Mouse (Mus musculus): ENCODE data around the gene Kcnq4.

Gene Kcnq4

GRCm38 (mm10) chr4:120725516-120726090, 22.8 kb downstream of the Kcnq4 start:
- DNase-seq (ENCODE audit: low spot score in 2 of 2), result no peak

- DNase-seq (ENCODE audit: low spot score in 2 of 2), result no peak
Observed at GRCm38 (mm10) chr4:120721574-120721973, 26.8 kb downstream of the Kcnq4 start.

GRCm38 (mm10) chr4:120719152-120719551, 29.3 kb downstream of the Kcnq4 start:
- no peak for DNase-seq (ENCODE audit: low spot score in 2 of 2)

- DNase-seq (ENCODE audit: low spot score in 2 of 2), result peak; percentile 69 to 70
Observed at GRCm38 (mm10) chr4:120717591-120717990, 30.8 kb downstream of the Kcnq4 start.

- no peak for DNase-seq (ENCODE audit: low spot score in 2 of 2)
Observed at GRCm38 (mm10) chr4:120716765-120717164, 31.6 kb downstream of the Kcnq4 start.

DNA sequence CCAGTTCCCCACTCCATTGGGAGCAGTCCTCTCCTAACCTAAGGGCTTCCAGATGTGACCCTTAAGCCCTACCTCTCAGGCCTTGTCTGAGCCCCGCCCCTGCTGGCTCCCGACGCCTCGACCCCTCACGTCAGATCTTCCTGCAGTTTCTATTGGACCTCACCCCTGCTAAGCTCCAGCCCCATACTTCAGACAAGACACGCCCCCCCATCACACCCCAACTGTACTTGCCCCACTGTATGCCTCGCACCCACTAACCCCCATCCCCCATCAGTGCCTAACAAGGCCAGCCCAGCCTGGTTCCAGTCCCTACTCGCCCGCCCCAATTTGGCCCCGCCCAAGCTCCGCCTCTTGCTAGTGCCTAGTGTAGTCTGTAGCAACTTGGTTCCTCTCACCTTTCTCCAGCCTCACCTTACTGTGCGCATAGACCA, 32.3 kb downstream of the Kcnq4 start:
- peak; percentile 57 to 59 for DNase-seq (ENCODE audit: low spot score in 2 of 2)

GRCm38 (mm10) chr4:120713856-120714497, 34.4 kb downstream of the Kcnq4 start:
- peak; percentile 58 to 60 for DNase-seq (ENCODE audit: low spot score in 2 of 2)

DNA sequence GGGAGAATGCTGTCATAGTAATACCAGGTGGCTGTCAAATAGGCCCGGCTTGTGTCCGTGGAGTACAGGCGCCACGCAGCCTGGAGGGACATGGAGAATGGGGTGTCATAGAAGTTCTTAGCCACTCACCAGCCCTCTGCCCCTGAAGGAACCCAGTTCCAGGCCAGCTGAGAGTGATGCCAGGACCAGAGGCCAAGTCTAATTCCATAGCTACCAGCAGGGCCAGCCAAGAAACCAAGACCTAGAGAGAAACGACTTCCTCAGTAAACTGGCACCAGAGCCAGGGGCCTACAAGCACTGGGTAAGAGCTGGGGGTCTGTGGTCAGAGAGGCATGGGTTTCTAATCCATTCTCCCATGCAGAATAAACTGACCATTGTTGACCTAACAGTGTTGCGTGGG, 35.4 kb downstream of the Kcnq4 start:
- peak; percentile 59 to 64 for DNase-seq (ENCODE audit: low spot score in 2 of 2)

GRCm38 (mm10) chr4:120712236-120712635, 36.2 kb downstream of the Kcnq4 start:
- DNase-seq (ENCODE audit: low spot score in 2 of 2), result no peak

DNA sequence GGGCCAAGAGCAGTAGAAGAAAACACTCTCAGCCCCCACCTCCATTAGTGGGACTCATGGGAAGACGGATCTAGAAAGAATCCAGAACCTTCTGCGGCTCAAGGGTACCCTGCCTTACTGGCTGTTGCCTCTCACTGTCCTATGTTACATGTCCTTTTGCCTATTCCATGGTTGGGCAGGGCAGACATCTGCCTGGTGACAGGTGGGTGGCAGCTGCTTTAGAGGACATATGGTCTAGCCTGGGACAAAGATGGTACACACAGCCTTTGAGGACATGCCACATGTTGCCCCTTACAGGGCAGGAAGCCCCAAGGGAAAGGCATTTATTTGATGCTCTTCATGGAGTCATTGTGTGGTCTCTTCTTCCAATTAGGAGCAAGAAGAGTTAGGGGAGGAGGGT, 45.9 kb downstream of the Kcnq4 start:
- DNase-seq (ENCODE audit: low spot score in 2 of 2), result no peak

GRCm38 (mm10) chr4:120702056-120702455, 46.4 kb downstream of the Kcnq4 start:
- peak; percentile 56 to 64 for DNase-seq (ENCODE audit: low spot score in 2 of 2)

GRCm38 (mm10) chr4:120701180-120701579, 47.2 kb downstream of the Kcnq4 start:
- DNase-seq (ENCODE audit: low spot score in 2 of 2), result peak; percentile 56 to 64

DNA sequence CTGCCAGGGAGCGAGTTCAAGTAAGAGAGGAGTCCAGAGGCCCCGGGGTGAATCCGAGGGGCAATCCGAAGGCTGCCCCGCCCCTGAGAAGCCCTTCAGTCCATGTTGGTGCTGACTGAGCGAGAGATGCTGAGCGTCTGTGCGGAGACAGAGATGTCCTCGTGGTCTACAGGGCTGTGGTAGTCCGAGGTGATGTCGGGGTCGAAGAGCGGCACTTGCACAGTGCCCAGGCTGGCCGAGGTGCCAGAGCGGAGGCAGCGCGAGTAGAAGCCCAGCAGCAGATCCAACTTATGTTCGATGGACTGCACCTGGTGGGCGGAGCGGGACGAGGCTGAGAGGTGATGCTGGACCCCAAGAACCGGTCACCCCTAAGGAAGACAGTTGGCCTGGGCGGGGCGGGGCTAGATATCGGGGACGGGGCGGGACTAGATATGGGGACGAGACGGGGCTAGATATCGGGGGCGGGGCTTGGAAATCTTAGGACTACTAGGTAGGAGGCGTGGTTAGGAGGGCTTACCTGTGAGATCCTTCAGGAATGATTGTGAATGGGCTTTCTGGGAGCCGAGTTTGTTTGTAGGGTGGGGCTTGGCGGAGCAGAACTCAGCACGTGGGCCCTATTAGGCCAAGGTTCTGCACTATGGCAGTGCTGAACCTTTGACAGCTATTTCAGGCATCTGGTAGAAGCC, 50.5 kb downstream of the Kcnq4 start:
- no peak for DNase-seq (ENCODE audit: low spot score in 2 of 2)

DNA sequence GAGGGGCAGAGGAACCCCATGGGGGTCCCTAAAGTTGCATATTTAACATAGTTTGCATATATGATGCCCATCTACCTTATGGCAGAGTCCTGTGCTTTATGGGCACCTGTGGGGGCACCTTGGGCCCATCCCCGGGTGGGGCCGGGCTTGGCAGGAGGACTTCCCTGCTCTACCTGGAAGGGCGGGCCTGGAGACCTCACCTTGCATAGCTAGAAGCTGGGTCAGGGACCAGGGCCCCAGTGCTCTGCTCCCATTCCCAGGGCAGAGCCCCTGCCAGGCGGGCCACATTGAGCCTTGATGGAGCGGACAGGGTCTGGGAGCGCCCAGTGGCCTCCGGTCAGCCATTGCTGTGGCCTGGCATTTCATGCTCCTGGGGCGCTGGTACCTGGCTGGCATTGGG, 51.1 kb downstream of the Kcnq4 start:
- no peak for DNase-seq (ENCODE audit: low spot score in 2 of 2)

- DNase-seq (ENCODE audit: low spot score in 2 of 2), result peak; percentile 63 to 73
Observed at GRCm38 (mm10) chr4:120692717-120693116, 55.7 kb downstream of the Kcnq4 start.

- no peak for DNase-seq (ENCODE audit: low spot score in 2 of 2)
Observed at GRCm38 (mm10) chr4:120689317-120689716, 59.1 kb downstream of the Kcnq4 start.

- no peak for DNase-seq (ENCODE audit: low spot score in 2 of 2)
Observed at GRCm38 (mm10) chr4:120687282-120687681, 61.1 kb downstream of the Kcnq4 start.

DNA sequence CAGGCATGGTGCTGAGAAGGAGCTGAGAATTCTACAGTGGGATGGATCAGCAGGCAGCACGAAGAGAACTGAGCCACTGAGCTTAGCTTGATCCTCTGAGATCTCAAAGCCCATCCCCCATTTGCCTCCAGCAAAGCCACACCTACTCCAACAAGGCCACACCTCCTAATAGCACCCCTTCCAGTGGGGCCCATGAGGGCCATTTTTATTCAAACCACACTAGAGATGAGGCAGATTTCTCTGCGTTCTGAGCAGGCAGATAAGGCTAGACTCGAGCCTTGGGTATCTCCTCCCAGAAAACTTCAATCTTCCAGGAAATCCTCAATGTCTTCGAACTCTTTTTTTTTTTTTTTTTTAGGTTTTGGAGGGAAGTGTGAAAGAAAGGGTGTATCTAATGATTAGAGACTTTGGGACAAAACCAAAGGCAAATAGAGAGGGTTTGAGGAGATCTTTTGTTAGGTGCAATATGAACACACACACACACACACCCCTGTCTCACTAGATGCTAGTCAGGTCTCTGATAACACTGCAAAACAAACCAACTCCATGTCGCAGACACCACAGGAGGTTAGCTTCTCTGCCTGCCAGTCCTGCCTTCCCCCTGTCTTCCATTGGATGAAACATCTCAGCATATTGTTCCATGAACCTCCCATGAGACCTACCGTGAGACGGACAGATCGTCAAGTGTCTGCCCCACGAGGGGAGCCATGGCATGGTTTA, 65.0 kb downstream of the Kcnq4 start:
- DNase-seq (ENCODE audit: low spot score in 2 of 2), result no peak

DNA sequence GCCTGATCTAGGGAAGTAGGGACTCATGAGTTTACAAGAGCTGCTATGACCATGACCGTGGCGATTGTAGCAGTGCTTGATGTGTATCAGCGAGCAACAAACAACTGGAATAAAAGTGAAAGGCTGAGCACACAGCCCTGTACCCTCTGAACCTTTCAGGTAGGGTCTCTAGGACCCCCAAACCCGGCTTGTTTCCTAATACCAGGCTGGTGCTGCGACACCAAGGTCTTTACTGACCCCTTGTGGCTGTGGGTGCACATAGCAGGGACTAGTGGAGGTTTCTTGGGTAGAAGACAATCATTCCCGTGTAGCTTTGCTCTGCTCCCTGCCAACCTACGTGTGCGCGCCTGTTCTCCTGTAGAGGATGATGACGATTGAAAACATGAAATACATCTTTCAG, 66.2 kb downstream of the Kcnq4 start:
- peak; percentile 58 to 72 for DNase-seq (ENCODE audit: low spot score in 2 of 2)

DNA sequence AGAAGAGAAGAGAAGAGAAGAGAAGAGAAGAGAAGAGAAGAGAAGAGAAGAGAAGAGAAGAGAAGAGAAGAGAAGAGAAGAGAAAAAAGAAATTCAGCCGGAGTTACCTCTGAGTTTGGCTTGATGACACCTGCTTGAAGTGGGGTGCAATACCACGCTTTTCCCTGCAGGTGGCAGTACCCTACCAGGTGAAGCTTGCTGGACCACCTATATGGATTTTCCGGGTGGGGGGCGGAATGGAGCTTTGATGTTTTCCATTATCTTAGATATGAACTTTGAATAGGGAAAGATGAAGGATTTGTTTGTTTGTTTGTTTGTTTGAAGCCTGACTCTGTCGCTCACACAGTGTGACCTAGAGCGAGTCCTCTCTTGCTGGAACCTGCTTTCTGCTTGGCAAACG, 67.5 kb downstream of the Kcnq4 start:
- peak in 1 of 2 experiments; percentile 53 for DNase-seq (ENCODE audit: low spot score in 2 of 2)

- DNase-seq (ENCODE audit: low spot score in 2 of 2), result no peak
Observed at GRCm38 (mm10) chr4:120675640-120676039, 72.8 kb downstream of the Kcnq4 start.

DNA sequence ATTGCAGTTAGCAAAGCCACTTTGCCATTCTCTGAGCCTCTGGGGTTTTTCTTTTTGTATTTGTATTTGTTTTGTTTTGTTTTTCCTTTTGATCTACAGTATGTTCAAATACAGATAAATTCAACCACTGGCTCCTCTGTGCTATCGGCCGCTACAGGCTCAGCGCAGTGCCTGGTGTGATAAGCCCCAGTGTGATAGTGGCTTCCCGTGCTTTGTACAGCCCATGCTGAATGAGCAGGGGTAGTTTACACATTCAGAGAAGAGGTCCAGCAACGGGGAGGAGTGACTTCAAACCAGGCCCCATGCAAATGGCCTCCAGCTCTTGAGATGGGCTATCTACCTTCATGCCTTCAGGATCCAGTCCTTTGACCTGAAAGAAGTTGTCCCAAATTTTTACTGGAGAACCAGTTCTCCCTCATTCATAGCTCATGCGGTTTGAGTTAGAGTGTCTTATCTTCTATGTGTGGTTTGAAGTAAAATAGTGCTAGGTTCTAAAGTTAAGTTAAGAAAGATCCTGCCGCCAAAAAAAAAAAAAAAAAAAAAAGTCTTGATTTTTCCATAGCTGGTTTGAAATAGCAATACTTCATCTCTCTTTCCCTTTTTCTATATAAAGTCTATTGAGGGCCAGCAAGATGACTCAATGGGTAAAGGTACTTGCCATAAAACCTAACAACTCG, 73.5 kb downstream of the Kcnq4 start:
- DNase-seq (ENCODE audit: low spot score in 2 of 2), result no peak
